Comparison of ENCODE assay signal across 21 mouse cellular contexts in genomic region chr11:80284641-80285040, GRCm38 (mm10). TPM values are rescaled to one million over a fixed set of nuclear protein-coding genes. Genes with fewer than 3 reads are reported as not detected.
DNase-seq lines count a peak whose midpoint lies in the region; ATAC-seq and TF ChIP-seq lines count a peak whose summit lies in the region.
"Had no signal": no experiment of that assay in that cellular context is flagged by ENCODE, and none has a peak within 500 bp of the region (broad histone marks: within the 10 kb centered on the region; RNA-seq: fewer than 3 reads in every experiment).

No protein-coding gene starts in this region.

- no peak for TF ChIP-seq EP300 in lung, postnatal 0 days (IDR thresholded peaks at IDR 0.05)

- DNase-seq in lung, postnatal 36 days, result peak; percentile 6
- no peak for DNase-seq in lung, postnatal 0 days (ENCODE audit: low spot score)
- DNase-seq in gastrocnemius, adult 8-10 months (ENCODE audit: low spot score in 2 of 2), result peak; percentile 40 to 75
- DNase-seq in skeletal muscle tissue, adult 2 months (ENCODE audit: low read depth, low spot score), result peak; percentile 87
- DNase-seq in adrenal gland, adult 18-20 months (ENCODE audit: low spot score in 2 of 2), result no peak
- DNase-seq in lung, postnatal 4 days, result no peak
- no peak for DNase-seq in testis, postnatal 14 days (ENCODE audit: low spot score)
- DNase-seq: cerebellum, adult 11 months; cerebellum, postnatal 36 days; kidney, postnatal 25 days; lung, embryonic 14.5 days; retina, postnatal 1 day; spleen, adult 18-20 months had no signal

- H3K27ac ChIP-seq in lung, postnatal 0 days (ENCODE audit: low read length), result no peak overlapping the region
- H3K27ac ChIP-seq in heart, embryonic 13.5 days (replicated peaks), result no peak overlapping the region; the same call in 1 of the 2 replicates
- H3K27ac ChIP-seq: hindbrain, embryonic 14.5 days; stomach, embryonic 15.5 days had no signal

- H3K9me3 ChIP-seq in lung, postnatal 0 days (ENCODE audit: low read length), result no peaks in the 10 kb centered on the region
- no peaks in the 10 kb centered on the region for H3K9me3 ChIP-seq in heart, embryonic 13.5 days
- H3K9me3 ChIP-seq: stomach, embryonic 15.5 days had no signal

- no peak overlapping the region for H3K4me3 ChIP-seq in lung, postnatal 0 days (ENCODE audit: low read depth, low read length)
- no peak overlapping the region for H3K4me3 ChIP-seq in heart, embryonic 13.5 days
- H3K4me3 ChIP-seq: megakaryocyte, embryonic 14.5 days; stomach, embryonic 15.5 days had no signal

- H3K27me3 ChIP-seq in lung, postnatal 0 days (replicated peaks; ENCODE audit: insufficient read depth, low read length), result no peaks in the 10 kb centered on the region
- peaks cover 6% of the 10 kb centered on the region; the same call in 1 of the 2 replicates for H3K27me3 ChIP-seq in heart, embryonic 13.5 days (replicated peaks)
- H3K27me3 ChIP-seq: stomach, embryonic 15.5 days had no signal

- no peak for TF ChIP-seq CTCF in lung, postnatal 0 days (IDR thresholded peaks at IDR 0.05)

- no peak for ATAC-seq in lung, postnatal 0 days
- ATAC-seq in heart, embryonic 13.5 days (ENCODE audit: extremely low read depth, insufficient number of reproducible peaks, low FRiP score, low TSS enrichment), result no peak
- ATAC-seq: forebrain, embryonic 14.5 days; intestine, postnatal 0 days had no signal

- 31% methylated on average over 6 of the region's 6 CpGs for WGBS in lung, postnatal 0 days
- 20% methylated on average over 6 of the region's 6 CpGs for WGBS in heart, embryonic 13.5 days

- no peaks in the 10 kb centered on the region for H3K4me1 ChIP-seq in lung, postnatal 0 days (ENCODE audit: insufficient read depth, low read depth, low read length)
- H3K4me1 ChIP-seq in heart, embryonic 13.5 days, result peaks cover 14% of the 10 kb centered on the region

- H3K4me2 ChIP-seq in lung, postnatal 0 days (replicated peaks; ENCODE audit: low read depth, low read length), result no peak overlapping the region
- H3K4me2 ChIP-seq in heart, embryonic 13.5 days, result peak overlapping the region; percentile 28
- H3K4me2 ChIP-seq: hindbrain, embryonic 14.5 days; liver, embryonic 11.5 days; lung, embryonic 14.5 days; stomach, embryonic 15.5 days had no signal

- no peaks in the 10 kb centered on the region for H3K36me3 ChIP-seq in lung, postnatal 0 days (ENCODE audit: insufficient read depth, low read length)
- H3K36me3 ChIP-seq in heart, embryonic 13.5 days, result no peaks in the 10 kb centered on the region
- H3K36me3 ChIP-seq: stomach, embryonic 15.5 days had no signal

- H3K9ac ChIP-seq in lung, postnatal 0 days (replicated peaks; ENCODE audit: low read depth), result no peak overlapping the region
- H3K9ac ChIP-seq in heart, embryonic 13.5 days, result 0 out of 2 replicates have a peak overlapping the region, but pooled peaks have one; percentile 4
- H3K9ac ChIP-seq: hindbrain, embryonic 14.5 days; lung, embryonic 14.5 days; stomach, embryonic 15.5 days had no signal

RNA-seq across cellular contexts. Expression of gene Rhbdl3, which starts 16.1 kb away (rescaled TPM):
- polyA plus RNA-seq in lung, postnatal 0 days (2015; fragmentation: Nextera tagmentation; extraction: Ambion mirVana), result 0.86 and 1.3 TPM in 2 replicates
- total RNA-seq in gastrocnemius, adult 8-10 months (2022), result 1 to 10 TPM; 2.8 to 8.4 (median 4.6) TPM
- 0.71 and 0.79 TPM in 2 replicates for polyA plus RNA-seq in heart, embryonic 13.5 days (2015; fragmentation: Nextera tagmentation; extraction: Ambion mirVana)
- total RNA-seq in adrenal gland, adult 18-20 months (2021), result 1 to 10 TPM; 2.5 to 3.8 TPM
- total RNA-seq: monocyte, adult 5-6 weeks had no signal

Comparison
In these comparisons a context has a peak if more than half of its experiments do, and no peak if none do; other contexts are left out.
1. DNase-seq: peak in lung, postnatal 36 days (single experiment), gastrocnemius, adult 8-10 months (2 of 2) and skeletal muscle tissue, adult 2 months (single experiment); none in lung, postnatal 0 days (single experiment), adrenal gland, adult 18-20 months (0 of 2), lung, postnatal 4 days (0 of 2) and testis, postnatal 14 days (single experiment).